Mouse (Mus musculus) inflammation-experienced regulatory T-cells, adult 6 months (primary cell): ENCODE data around the gene Il6st. TPM values are rescaled to one million over a fixed set of nuclear protein-coding genes. Genes with fewer than 3 reads are reported as not detected.
A peak's percentile ranks its signal among the peaks of the same experiment; 100 is the strongest.

Experiments
- ATAC-seq: one replicate; pipeline ENCODE4 v1.8.0; 2017
- polyA plus RNA-seq, 3 experiments: library from polyadenylated mRNA; unstranded; fragments of 100-300 nt; shearing (Covaris generic); gene quantifications; one replicate each; pipeline ENCODE4 v1.2.1; 2017

The Il6st gene
- polyA plus RNA-seq, 3 experiments from 2014 or later = 14.1 to 58.2 (median 51.0) TPM

DNA sequence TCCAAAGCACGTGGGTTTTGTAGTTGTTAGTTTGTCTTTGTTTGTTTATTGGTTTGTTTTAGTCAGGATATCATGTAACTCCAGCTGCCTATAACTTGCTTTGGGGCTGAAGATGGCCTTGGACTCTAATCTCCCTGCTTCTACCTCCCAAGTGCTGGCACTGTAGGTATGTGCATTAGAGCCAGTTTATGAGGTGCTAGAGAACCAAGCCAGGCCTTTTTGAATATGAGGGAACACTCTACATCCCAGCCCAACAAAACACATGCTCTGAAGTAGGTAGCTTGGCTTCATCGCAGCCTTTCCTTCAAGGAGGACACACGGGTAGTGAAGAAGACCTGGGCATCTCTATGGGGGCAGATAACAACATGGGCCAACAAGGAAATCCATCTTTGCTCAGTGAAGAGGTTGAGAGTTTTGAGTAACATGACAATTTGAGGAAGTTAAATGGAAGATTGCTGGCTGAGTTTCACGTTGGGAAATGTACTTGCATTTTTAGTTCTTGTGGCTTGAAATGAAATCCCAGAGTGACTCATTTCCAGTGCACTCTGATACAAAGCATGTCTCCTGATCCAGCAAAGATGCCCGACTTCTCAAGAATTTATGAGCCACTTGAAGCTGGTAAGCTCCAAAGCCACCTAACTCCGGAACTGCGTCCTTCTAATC, 20.9 kb upstream of the Il6st start:
- no peak for ATAC-seq

GRCm38 (mm10) chr13:112447108-112447665, 16.7 kb upstream of the Il6st start:
- ATAC-seq = peak; percentile 84

DNA sequence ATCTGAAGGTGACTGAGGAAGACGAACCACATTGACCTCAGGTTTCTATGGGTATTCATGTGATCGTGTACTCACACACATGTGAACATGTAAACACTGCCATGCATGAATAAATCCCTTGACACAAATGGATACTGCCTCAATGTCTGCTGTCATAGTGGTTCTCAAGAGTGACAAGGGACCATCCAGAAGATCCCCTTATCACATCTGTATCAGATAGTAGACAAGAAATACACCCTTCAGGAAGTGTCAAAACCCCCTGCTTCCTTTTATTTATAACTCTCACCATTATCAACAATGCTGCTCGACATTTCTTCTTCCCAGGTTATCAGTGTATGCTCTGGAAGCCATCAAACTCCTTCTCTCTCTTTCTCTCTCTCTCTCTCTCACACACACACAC, 13.7 kb upstream of the Il6st start:
- ATAC-seq = no peak

GRCm38 (mm10) chr13:112457366-112457765, 6.5 kb upstream of the Il6st start:
- no peak for ATAC-seq

DNA sequence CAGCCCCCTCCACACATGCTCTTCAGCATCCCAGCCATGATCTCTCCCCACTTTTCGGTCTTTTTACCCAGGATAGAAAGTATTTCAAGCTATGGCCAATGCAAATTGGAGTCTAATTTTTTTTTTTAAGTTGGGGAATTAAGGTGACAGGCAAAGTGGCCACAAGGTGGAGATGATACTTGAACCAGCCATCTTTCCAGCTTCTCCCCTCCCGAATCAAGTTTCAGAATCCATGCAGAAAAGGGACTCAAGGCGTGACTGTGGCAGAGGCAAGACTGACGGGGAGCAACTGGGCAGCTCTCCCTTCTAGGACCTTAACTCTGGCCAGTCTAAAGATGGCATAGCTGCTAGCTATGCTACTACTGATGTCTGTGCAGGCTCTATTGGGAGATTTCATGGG, 5.9 kb upstream of the Il6st start:
- ATAC-seq = no peak

DNA sequence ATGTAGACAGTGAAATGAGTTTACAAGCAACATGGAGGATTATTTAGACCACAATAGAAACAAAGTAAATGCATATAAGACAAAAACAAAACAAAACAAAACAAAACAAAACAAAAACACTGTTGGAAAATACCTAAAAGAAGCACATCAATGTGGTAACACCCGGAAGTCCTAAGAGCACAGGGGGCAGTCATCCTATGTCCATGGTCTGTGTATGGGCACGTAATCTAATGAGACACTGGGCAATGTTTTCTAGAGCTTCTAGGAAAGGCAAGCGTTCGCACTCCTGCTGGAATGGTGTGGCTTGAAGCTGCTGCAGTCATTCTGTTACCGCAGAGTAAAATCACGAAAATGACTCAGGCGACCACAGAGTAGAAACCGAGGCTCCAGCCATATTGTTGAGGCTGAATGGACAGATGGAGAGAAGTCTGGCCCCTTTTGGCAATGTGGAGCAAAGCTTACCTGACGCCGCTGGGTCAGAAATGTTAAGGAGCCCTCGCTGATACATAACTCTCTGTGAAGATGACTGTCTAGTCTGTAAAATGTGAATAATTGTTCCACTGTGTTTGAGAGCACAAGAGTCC, 5.3 kb upstream of the Il6st start:
- ATAC-seq = no peak

- ATAC-seq = no peak
Measured at GRCm38 (mm10) chr13:112459956-112460355, 3.9 kb upstream of the Il6st start.

- ATAC-seq = no peak
Measured at GRCm38 (mm10) chr13:112462411-112462987, 1.4 kb upstream of the Il6st start.

DNA sequence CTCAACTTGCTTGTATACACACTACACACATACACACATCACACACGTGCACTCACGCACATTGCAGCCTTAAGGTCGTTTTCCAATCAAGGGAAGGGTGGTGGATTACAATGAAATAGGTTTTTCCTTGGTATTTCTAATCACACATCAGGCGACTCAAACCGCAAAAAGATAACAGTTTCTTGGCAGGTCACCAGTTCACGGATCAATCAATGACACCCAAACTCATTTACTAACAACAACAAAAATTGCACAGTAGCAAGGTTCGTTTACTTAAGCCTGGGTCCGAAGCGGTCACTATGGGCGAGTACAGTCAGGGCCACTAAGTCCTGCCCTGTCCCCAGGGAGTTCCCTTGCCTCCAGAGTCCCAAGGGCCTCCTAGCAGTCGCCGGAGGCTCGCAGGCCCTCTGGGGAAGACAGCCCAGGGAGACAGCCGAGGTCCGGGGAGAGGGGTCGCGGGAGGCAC, 500 bp upstream of the Il6st start:
- ATAC-seq = peak; percentile 3

DNA sequence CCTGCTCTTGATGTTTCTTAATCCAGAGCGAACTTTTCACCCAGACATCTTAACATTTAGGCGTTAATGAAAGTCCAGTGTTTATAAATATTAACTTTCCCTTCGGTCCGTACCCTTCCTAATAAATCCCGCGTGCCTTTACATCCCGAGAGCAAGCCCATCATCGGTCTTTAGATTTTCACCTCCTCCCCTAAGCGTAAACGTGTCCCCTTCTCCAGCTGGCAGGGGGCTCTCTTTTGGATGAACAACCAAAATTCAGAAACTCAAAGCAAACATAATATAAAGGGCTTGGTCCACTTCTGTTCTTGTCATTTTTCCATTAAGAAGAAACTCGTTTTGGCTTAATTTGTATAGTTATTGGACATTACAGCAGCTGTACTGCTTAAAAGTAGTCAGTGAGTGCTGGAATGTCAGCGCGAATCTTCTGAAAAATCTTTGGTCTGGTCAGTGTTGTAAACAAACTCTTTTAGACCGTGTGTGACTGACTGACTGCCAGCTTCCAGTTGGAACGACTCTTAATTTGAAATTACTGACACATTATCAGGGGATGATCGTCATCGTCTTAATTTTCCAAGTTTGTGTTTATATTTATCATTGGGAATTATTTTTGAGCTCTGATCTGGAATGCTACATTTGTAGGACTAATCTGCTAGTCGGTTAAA, 887 bp downstream of the Il6st start:
- no peak for ATAC-seq

DNA sequence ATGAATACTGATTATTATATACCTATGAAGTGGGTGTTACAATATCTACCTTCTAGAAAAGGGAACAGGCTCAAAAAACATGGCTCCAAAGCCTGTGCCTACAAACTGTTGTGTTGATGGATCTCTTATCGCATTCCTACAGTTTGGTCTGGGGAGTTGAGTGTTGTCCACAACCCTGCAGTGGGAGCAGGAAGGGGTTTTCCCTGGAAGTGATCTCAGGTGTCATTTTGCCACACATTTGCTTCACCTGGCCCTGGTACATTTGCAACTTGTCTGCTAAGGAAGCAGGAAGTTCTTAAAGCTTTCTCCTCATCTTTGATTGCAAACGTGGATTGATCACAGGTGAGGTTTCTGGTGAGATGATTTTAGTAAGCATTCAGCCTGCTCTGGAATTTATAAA, 1.7 kb downstream of the Il6st start:
- no peak for ATAC-seq

- no peak for ATAC-seq
Measured at GRCm38 (mm10) chr13:112466136-112466945, 2.5 kb downstream of the Il6st start.

- ATAC-seq = no peak
Measured at GRCm38 (mm10) chr13:112466946-112467255, 3.0 kb downstream of the Il6st start.

DNA sequence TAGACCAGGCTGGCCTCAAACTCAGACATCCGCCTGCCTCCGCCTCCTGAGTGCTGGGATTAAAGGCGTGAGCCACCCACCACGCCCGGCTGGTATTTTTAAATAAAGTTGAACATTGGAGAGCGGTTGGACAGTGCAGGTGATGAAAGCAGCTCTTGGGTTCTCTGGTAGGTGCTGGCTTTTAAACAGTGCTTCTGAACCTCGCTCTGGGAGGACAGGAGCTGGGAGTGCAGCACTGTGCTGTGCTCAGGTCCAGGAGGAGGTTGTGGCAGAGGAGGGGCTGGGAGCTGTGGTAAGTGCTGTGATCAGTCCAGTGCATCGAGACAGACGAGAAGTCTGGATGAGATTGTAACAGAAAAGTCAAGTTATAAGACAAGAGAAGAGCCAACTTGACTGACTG, 3.5 kb downstream of the Il6st start:
- peak; percentile 4 for ATAC-seq

DNA sequence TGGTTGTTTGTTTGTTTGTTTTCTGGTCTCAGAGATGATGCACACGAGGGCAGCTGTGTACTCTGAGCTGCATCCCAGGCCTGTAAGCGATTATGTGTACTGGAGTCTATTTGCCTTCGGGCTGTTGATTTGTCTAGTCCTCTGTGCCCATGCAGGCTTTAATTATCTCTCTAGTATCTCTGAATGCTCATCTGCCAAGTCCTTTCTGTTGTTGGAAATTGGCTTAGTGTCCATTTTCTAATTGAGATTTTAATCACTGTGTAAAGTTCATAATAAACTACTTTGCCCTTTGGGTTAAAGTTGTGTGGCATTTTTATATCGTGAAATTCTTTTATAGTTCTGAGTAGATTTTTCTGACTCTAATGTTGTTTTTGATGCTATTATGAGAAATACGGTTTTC, 5.6 kb downstream of the Il6st start:
- ATAC-seq = no peak

DNA sequence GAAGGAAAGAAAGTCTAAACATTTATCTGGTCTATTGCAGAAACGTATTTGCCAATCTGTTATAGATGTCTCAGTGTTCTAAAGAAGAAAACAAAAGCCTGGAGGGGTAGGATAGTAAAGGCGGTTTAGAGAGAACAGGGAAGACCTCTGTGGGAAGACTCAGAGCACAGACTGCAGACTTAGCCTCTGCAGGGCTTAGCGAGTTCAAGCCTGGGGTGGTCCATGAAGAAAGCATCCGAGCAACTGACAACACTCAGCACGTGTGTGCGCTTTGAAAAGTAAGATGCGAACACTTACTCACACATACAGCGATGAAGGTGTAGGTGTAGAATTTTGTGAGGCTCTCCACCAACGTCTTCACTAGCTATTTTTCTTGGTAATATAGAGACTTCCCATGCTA, 7.3 kb downstream of the Il6st start:
- no peak for ATAC-seq

DNA sequence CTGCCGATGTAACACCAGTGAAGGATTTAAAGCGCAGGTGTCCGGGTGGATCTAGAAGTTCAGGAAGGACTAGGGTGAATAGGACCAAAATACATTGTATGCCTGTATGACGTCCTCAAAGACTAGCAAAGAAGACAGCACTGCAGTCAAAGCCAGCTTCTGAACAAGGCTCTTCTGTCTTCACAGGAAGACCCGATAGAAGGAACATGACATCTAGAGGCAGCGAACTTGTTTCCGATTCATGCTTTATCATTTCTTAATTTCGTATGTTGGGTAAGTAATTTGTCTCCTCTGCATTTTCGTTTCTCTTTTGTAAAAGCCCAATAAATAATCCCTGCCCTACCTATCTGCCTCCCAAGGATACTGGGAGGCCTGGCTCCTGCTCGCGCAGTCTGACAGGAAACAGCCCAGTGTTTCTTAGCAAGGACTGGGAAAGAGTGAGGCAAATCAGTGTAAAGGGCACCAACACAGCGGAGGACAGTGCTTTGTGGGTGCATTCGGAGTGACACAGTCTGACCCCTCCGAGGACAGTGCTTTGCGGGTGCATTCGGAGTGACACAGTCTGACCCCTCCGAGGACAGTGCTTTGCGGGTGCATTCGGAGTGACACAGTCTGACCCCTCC, 8.6 kb downstream of the Il6st start:
- peak; percentile 49 for ATAC-seq

DNA sequence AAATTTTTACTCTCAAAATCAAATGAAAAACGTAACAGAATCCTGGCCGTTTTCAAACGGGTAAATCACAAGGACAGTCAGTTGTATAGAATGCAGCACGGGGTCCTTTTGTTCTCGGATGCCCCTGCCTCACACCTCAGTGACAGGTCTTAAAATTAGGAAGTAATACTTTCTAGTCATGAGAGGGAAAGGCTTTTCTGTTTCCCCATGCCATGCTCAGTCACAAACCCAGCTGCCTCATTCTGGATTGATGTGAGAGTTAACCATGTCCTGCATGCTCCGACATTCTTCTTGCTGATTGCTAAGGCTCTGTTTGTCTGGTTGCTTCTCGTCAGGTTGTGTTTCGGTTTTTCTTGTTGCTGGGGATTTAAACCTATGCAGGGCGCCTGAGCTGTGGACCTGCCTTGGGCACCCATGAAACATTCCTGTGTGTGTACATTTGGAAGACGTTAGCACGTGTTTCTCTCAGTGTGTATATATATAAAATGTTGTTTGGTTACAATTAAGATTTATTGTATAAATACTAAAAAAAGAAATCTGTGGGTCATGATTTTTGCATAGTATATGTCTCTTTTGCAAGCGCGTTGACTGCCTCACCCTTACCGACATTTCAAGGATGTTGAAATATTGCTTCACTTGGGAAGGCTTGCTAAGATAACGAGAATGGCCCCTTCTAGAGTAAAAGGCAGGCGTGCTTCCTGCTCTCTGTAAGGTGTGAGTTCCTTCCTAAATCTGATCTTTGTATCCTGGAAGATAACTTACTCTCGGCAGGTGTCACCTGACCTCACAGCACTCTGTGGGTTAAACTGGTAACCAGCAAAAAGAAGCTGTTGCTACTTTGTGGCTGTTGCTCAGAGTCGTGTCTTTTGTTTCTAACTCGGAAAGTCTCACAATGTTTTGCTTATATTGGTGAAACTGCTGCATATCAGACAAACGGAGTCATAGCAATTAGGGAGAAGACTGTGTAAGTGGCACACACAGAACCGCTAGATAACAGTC, 10.2 kb downstream of the Il6st start:
- ATAC-seq = peak; percentile 37

- ATAC-seq = no peak
Measured at GRCm38 (mm10) chr13:112479032-112479431, 15.2 kb downstream of the Il6st start.

GRCm38 (mm10) chr13:112479926-112480325, 16.1 kb downstream of the Il6st start:
- ATAC-seq = no peak

GRCm38 (mm10) chr13:112482525-112482924, 18.7 kb downstream of the Il6st start:
- ATAC-seq = no peak
